Mouse (Mus musculus): ENCODE data around the gene Mast4. TPM values are rescaled to one million over a fixed set of nuclear protein-coding genes. Genes with fewer than 3 reads are reported as not detected.

Gene Mast4
- polyA plus RNA-seq, 1 experiment from 2014 or later: 10.5 TPM

- CTCF ChIA-PET: interaction anchor here (1.2 kb wide), 1 partner anchor 8 kb away, joined by 4 read pairs; no protein-coding TSS in a partner anchor
- no peak for TF ChIP-seq CTCF (IDR thresholded peaks at IDR 0.05)
- POLR2A ChIA-PET: no interaction called here
- ATAC-seq: no peak
- in situ Hi-C loops (cut with MboI; ENCODE audit: low pct_unique_long_range_greater_than_20kb): no loop called here
- no peaks in the 10 kb centered on the region for H3K27me3 ChIP-seq
- DNase-seq (ENCODE audit: low read depth, low spot score): no peak
Observed at GRCm38 (mm10) chr13:102948966-102949365, 385.3 kb downstream of the Mast4 start.

- CTCF ChIA-PET: no interaction called here
- in situ Hi-C loops (cut with MboI; ENCODE audit: low pct_unique_long_range_greater_than_20kb): no loop called here
- no peaks in the 10 kb centered on the region for H3K27me3 ChIP-seq
- ATAC-seq (no peak), DNase-seq (ENCODE audit: low read depth, low spot score) (no peak)
- no peak for TF ChIP-seq CTCF (IDR thresholded peaks at IDR 0.05)
- POLR2A ChIA-PET: no interaction called here
Observed at GRCm38 (mm10) chr13:102947546-102947945, 386.8 kb downstream of the Mast4 start.

GRCm38 (mm10) chr13:102946024-102946821 lies 388.1 kb downstream of the Mast4 start:
- ChIA-PET CTCF (no interaction called here), POLR2A (interaction anchor here (0.6 kb wide), 1 partner anchor 143 kb away, joined by 3 read pairs; no protein-coding TSS in a partner anchor)
- no peak for DNase-seq (ENCODE audit: low read depth, low spot score)
- ATAC-seq: no peak
- in situ Hi-C loops (cut with MboI; ENCODE audit: low pct_unique_long_range_greater_than_20kb): no loop called here
- no peaks in the 10 kb centered on the region for H3K27me3 ChIP-seq
- no peak for TF ChIP-seq CTCF (IDR thresholded peaks at IDR 0.05)

- DNase-seq (ENCODE audit: low read depth, low spot score): no peak
Observed at GRCm38 (mm10) chr13:102945450-102945849, 388.8 kb downstream of the Mast4 start.

GRCm38 (mm10) chr13:102944516-102944915 lies 389.8 kb downstream of the Mast4 start:
- H3K27me3 ChIP-seq: no peaks in the 10 kb centered on the region
- TF ChIP-seq CTCF (IDR thresholded peaks at IDR 0.05): no peak
- in situ Hi-C loops (cut with MboI; ENCODE audit: low pct_unique_long_range_greater_than_20kb): no loop called here
- POLR2A ChIA-PET: no interaction called here
- CTCF ChIA-PET: no interaction called here
- no peak for DNase-seq (ENCODE audit: low read depth, low spot score)
- no peak for ATAC-seq

More at GRCm38 (mm10) chr13:102945450-102945849, 388.8 kb downstream of the Mast4 start:
- TF ChIP-seq CTCF (IDR thresholded peaks at IDR 0.05): no peak
- ATAC-seq: no peak
- CTCF ChIA-PET: no interaction called here
- POLR2A ChIA-PET: no interaction called here
- in situ Hi-C loops (cut with MboI; ENCODE audit: low pct_unique_long_range_greater_than_20kb): no loop called here
- H3K27me3 ChIP-seq: no peaks in the 10 kb centered on the region

GRCm38 (mm10) chr13:102942557-102942956 lies 391.7 kb downstream of the Mast4 start:
- POLR2A ChIA-PET: no interaction called here

GRCm38 (mm10) chr13:102940476-102940875 lies 393.8 kb downstream of the Mast4 start:
- no peak for DNase-seq (ENCODE audit: low read depth, low spot score)
- in situ Hi-C loops (cut with MboI; ENCODE audit: low pct_unique_long_range_greater_than_20kb): no loop called here
- ChIA-PET POLR2A (interaction anchor here (0.6 kb wide), 1 partner anchor 169 kb away, joined by 3 read pairs; no protein-coding TSS in a partner anchor), CTCF (interaction anchor here (1.7 kb wide), 1 partner anchor 14 kb away, joined by 5 read pairs; no protein-coding TSS in a partner anchor)
- no peaks in the 10 kb centered on the region for H3K27me3 ChIP-seq
- no peak for TF ChIP-seq CTCF (IDR thresholded peaks at IDR 0.05)
- ATAC-seq: no peak

More at GRCm38 (mm10) chr13:102942557-102942956, 391.7 kb downstream of the Mast4 start:
- CTCF ChIA-PET: no interaction called here
- no peak for TF ChIP-seq CTCF (IDR thresholded peaks at IDR 0.05)
- no peaks in the 10 kb centered on the region for H3K27me3 ChIP-seq
- ATAC-seq: no peak
- DNase-seq (ENCODE audit: low read depth, low spot score): no peak
- in situ Hi-C loops (cut with MboI; ENCODE audit: low pct_unique_long_range_greater_than_20kb): no loop called here

GRCm38 (mm10) chr13:102936233-102936632 lies 398.1 kb downstream of the Mast4 start:
- CTCF ChIA-PET: no interaction called here
- no peak for TF ChIP-seq CTCF (IDR thresholded peaks at IDR 0.05)
- ATAC-seq (no peak), DNase-seq (ENCODE audit: low read depth, low spot score) (no peak)
- in situ Hi-C loops (cut with MboI; ENCODE audit: low pct_unique_long_range_greater_than_20kb): no loop called here
- H3K27me3 ChIP-seq: no peaks in the 10 kb centered on the region
- POLR2A ChIA-PET: no interaction called here

- in situ Hi-C loops (cut with MboI; ENCODE audit: low pct_unique_long_range_greater_than_20kb): no loop called here
- no peak for TF ChIP-seq CTCF (IDR thresholded peaks at IDR 0.05)
- CTCF ChIA-PET: no interaction called here
- POLR2A ChIA-PET: no interaction called here
- no peaks in the 10 kb centered on the region for H3K27me3 ChIP-seq
- DNase-seq (ENCODE audit: low read depth, low spot score) (no peak), ATAC-seq (no peak)
Observed at GRCm38 (mm10) chr13:102935788-102936187, 398.5 kb downstream of the Mast4 start.

- no peak for TF ChIP-seq CTCF (IDR thresholded peaks at IDR 0.05)
- in situ Hi-C loops (cut with MboI; ENCODE audit: low pct_unique_long_range_greater_than_20kb): no loop called here
- no peaks in the 10 kb centered on the region for H3K27me3 ChIP-seq
- ChIA-PET CTCF (no interaction called here), POLR2A (no interaction called here)
- ATAC-seq: no peak
- no peak for DNase-seq (ENCODE audit: low read depth, low spot score)
Observed at GRCm38 (mm10) chr13:102933702-102934101, 400.6 kb downstream of the Mast4 start.

GRCm38 (mm10) chr13:102932434-102932833 lies 401.9 kb downstream of the Mast4 start:
- ATAC-seq (no peak), DNase-seq (ENCODE audit: low read depth, low spot score) (no peak)
- in situ Hi-C loops (cut with MboI; ENCODE audit: low pct_unique_long_range_greater_than_20kb): no loop called here
- H3K27me3 ChIP-seq: no peaks in the 10 kb centered on the region
- ChIA-PET CTCF (no interaction called here), POLR2A (interaction anchor here (1.2 kb wide), 1 partner anchor 92 kb away, joined by 3 read pairs; no protein-coding TSS in a partner anchor)
- no peak for TF ChIP-seq CTCF (IDR thresholded peaks at IDR 0.05)
